Mouse (Mus musculus): ENCODE results near the gene Cr2.

GRCm38 (mm10) chr1:195130479-195130878 is 46.0 kb downstream of the Cr2 start:
- no peak for TF ChIP-seq CTCF (IDR thresholded peaks at IDR 0.05; ENCODE audit: borderline replicate concordance, insufficient read depth, low read length)
- no peak for TF ChIP-seq POLR2A (IDR thresholded peaks at IDR 0.05; ENCODE audit: low read depth, low read length)

Data from embryonic fibroblast, embryonic 13.5 days (primary cell).